Mouse (Mus musculus) megakaryocyte, embryonic 14.5 days (primary cell): Measurements from ENCODE around the gene Gm13278.

ENCODE experiments used
- FLI1 ChIP-seq: IDR thresholded peaks from 2 replicates; pipeline ENCODE4 v1.6.1; 2012; ENCODE audit warnings: low read length, inconsistent platforms, mixed read lengths
- GATA1 ChIP-seq: IDR thresholded peaks from 3 replicates; pipeline ENCODE4 v1.6.1; 2012; ENCODE audit warnings: mixed read lengths, low read length, inconsistent platforms, borderline replicate concordance

GRCm38 (mm10) chr4:88841438-88841911 is 50.1 kb downstream of the Gm13278 start, which contains the start of gene Ifna4:
- no peak for TF ChIP-seq GATA1
- no peak for TF ChIP-seq FLI1
